Mouse (Mus musculus): Measurements from ENCODE around the gene Barx1. TPM values are rescaled to one million over a fixed set of nuclear protein-coding genes. Genes with fewer than 3 reads are reported as not detected.

Barx1 gene
- total RNA-seq, 2 experiments from 2014 or later, result not detected

- intact Hi-C loops (cut with DNase I), result no loop called here
- DNase-seq, result no peak
Measured at GRCm38 (mm10) chr13:48706385-48706951, 43.7 kb downstream of the Barx1 start.

DNA sequence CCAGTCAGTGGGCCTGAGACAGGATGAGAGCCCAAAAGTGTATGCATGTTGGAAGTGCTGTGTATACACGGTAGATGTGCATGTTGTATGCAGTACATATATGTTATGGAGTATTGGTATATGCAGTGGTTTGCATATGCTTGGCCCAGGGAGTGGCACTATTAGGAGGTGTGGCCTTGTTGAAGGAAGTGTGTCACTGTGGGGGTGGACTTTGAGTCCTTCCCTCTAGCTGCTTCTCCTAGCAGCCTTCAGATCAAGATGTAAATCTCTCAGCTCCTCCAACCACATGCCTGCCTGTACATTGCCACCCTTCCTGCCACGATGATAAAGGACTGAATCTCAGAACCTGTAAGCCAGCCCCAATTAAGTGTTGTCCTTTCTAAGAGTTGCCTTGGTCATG is 49.9 kb downstream of the Barx1 start:
- intact Hi-C loops (cut with DNase I), result no loop called here
- no peak for DNase-seq

DNA sequence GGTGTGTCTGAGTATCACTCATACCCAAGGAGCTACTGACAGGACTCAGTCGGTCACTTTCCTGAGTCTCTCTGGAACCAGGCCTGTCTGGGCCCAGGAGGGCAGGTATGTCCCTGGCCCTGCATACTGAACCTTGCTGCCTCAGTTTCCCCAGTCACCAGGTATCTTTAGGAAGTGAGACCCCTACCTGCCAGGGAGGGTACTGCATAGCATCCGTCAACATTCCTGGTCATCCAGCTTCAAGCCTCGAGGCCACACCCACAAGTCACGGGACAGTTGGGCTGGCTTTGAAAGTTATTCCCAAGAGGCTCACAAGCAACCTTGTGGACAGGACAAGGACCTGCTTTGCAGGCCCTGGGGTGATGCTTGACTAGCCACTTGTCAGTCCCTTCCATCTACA is 53.3 kb downstream of the Barx1 start:
- intact Hi-C loops (cut with DNase I), result no loop called here
- no peak for DNase-seq

Other genes starting within 250 kb of the Barx1 start
- gene Zfp169, start 149.5 kb upstream of the Barx1 start, total RNA-seq (2021), result 1 to 10 TPM; 5.1 to 6.7 TPM
- gene A830005F24Rik, start 149.4 kb upstream of the Barx1 start, total RNA-seq (2021), result not detected
- gene Ptpdc1, start 37.3 kb upstream of the Barx1 start, total RNA-seq (2021), result 1 to 10 TPM; 8.4 TPM
- gene Phf2, start 208.1 kb downstream of the Barx1 start, total RNA-seq (2021), result 10 to 100 TPM; 31.1 to 32.2 TPM